Comparison of ENCODE assay signal across 7 mouse cellular contexts in the genomic region with DNA sequence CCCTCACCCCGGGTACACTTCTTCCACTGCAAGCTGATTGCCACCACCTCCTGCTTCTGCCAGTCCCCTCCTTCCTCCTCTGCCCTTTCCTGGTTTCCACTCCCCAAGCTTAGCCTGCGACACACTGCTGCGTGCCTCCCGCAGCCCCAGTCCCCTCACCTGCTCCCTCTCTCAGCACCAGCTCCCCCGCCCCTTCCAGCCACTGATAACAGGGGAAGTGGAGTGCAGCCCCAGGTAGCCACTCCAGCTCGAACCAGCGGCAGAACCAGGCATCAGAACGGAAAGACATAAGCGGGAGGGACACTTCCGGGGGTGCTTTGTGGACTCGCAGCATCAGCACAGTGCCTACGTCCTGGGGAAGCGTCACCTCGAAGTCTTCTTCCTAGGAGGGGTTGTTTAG. TPM values are rescaled to one million over a fixed set of nuclear protein-coding genes. Genes with fewer than 3 reads are reported as not detected.
DNase-seq lines count a peak whose midpoint lies in the region; ATAC-seq and TF ChIP-seq lines count a peak whose summit lies in the region.

No protein-coding gene starts in this region.

- 1% methylated on average over 14 of the region's 14 CpGs for WGBS in lung, embryonic 14.5 days
- 0% methylated on average over 14 of the region's 14 CpGs for WGBS in embryonic facial prominence, embryonic 11.5 days
- 5% methylated on average over 14 of the region's 14 CpGs for WGBS in hindbrain, embryonic 16.5 days

- no peaks in the 10 kb centered on the region for H3K4me1 ChIP-seq in lung, embryonic 14.5 days (ENCODE audit: insufficient read depth)
- H3K4me1 ChIP-seq in embryonic facial prominence, embryonic 11.5 days (ENCODE audit: control insufficient read depth, insufficient read depth, low read length) = no peaks in the 10 kb centered on the region; the same call in 1 of the 2 replicates
- H3K4me1 ChIP-seq in hindbrain, embryonic 16.5 days (ENCODE audit: control insufficient read depth, insufficient read depth, low read depth, low read length) = peaks cover 10% of the 10 kb centered on the region; the same call in 1 of the 2 replicates

- H3K27ac ChIP-seq in lung, embryonic 14.5 days (ENCODE audit: low read depth) = no peak overlapping the region
- H3K27ac ChIP-seq in embryonic facial prominence, embryonic 11.5 days (replicated peaks; ENCODE audit: low read depth, low read length) = no peak overlapping the region
- H3K27ac ChIP-seq in hindbrain, embryonic 16.5 days (ENCODE audit: low read depth, low read length) = no peak overlapping the region

- no peak for ATAC-seq in lung, embryonic 14.5 days (ENCODE audit: insufficient read depth)
- no peak for ATAC-seq in embryonic facial prominence, embryonic 11.5 days (replicated peaks; ENCODE audit: insufficient number of reproducible peaks, low FRiP score, low TSS enrichment, low read depth)
- no peak for ATAC-seq in hindbrain, embryonic 16.5 days

- H3K4me3 ChIP-seq in lung, embryonic 14.5 days (ENCODE audit: low read depth, low read length) = 0 out of 2 replicates have a peak overlapping the region, but pooled peaks have one; percentile 4
- peak overlapping the region; percentile 21 for H3K4me3 ChIP-seq in embryonic facial prominence, embryonic 11.5 days (ENCODE audit: low read depth, low read length)
- peak overlapping the region; percentile 34 for H3K4me3 ChIP-seq in hindbrain, embryonic 16.5 days (ENCODE audit: low read length)

- 0 out of 2 replicates have a peak overlapping the region, but pooled peaks have one; percentile 7 for H3K9ac ChIP-seq in lung, embryonic 14.5 days
- H3K9ac ChIP-seq in embryonic facial prominence, embryonic 11.5 days (replicated peaks; ENCODE audit: low read length) = 0 out of 2 replicates have a peak overlapping the region, but pooled peaks have one; percentile 3
- peak overlapping the region; percentile 46 for H3K9ac ChIP-seq in hindbrain, embryonic 16.5 days (ENCODE audit: low read depth, low read length)

- H3K27me3 ChIP-seq in lung, embryonic 14.5 days (ENCODE audit: insufficient read depth, low read length) = peaks cover 24% of the 10 kb centered on the region
- peaks cover 21% of the 10 kb centered on the region for H3K27me3 ChIP-seq in embryonic facial prominence, embryonic 11.5 days (ENCODE audit: control insufficient read depth, insufficient read depth, low read length)
- H3K27me3 ChIP-seq in hindbrain, embryonic 16.5 days (replicated peaks; ENCODE audit: control insufficient read depth, insufficient read depth, low read length) = peaks cover 16% of the 10 kb centered on the region

- no peak for TF ChIP-seq CTCF in lung, embryonic 14.5 days (IDR thresholded peaks at IDR 0.05; ENCODE audit: low read depth)

- H3K9me3 ChIP-seq in lung, embryonic 14.5 days (ENCODE audit: low read depth, low read length) = no peaks in the 10 kb centered on the region
- no peaks in the 10 kb centered on the region for H3K9me3 ChIP-seq in embryonic facial prominence, embryonic 11.5 days (replicated peaks; ENCODE audit: control insufficient read depth, low read length)
- H3K9me3 ChIP-seq in hindbrain, embryonic 16.5 days (ENCODE audit: control insufficient read depth, low read length) = no peaks in the 10 kb centered on the region

- no peaks in the 10 kb centered on the region for H3K36me3 ChIP-seq in lung, embryonic 14.5 days (ENCODE audit: insufficient read depth)
- no peaks in the 10 kb centered on the region for H3K36me3 ChIP-seq in embryonic facial prominence, embryonic 11.5 days (replicated peaks; ENCODE audit: control insufficient read depth, insufficient read depth, low read depth, low read length)
- H3K36me3 ChIP-seq in hindbrain, embryonic 16.5 days (ENCODE audit: control insufficient read depth, insufficient read depth, low read length) = no peaks in the 10 kb centered on the region

- peak overlapping the region; percentile 53 for H3K4me2 ChIP-seq in lung, embryonic 14.5 days
- H3K4me2 ChIP-seq in embryonic facial prominence, embryonic 11.5 days (ENCODE audit: low read depth, low read length) = peak overlapping the region; percentile 39
- H3K4me2 ChIP-seq in hindbrain, embryonic 16.5 days (ENCODE audit: low read length) = peak overlapping the region; percentile 59

- no peak for DNase-seq in lung, embryonic 14.5 days
- DNase-seq in lung, postnatal 36 days = no peak
- DNase-seq in embryonic facial prominence, embryonic 11.5 days (ENCODE audit: low spot score) = no peak
- peak; percentile 14 to 20 for DNase-seq in natural killer cell, adult 2 months (ENCODE audit: low spot score in 2 of 2)
- no peak for DNase-seq in urinary bladder, postnatal 14 days (ENCODE audit: low spot score)
- DNase-seq in kidney, postnatal 10 days = no peak

RNA-seq across cellular contexts. Expression of a gene that starts 0.4 kb away (rescaled TPM):
- polyA plus RNA-seq in lung, embryonic 14.5 days (2014; fragmentation: Nextera tagmentation; extraction: Ambion mirVana) = not detected in 2 replicates
- polyA plus RNA-seq in embryonic facial prominence, embryonic 11.5 days (2014; fragmentation: Nextera tagmentation; extraction: Ambion mirVana) = not detected in 2 replicates
- 0.73 and 0.84 TPM in 2 replicates for polyA plus RNA-seq in hindbrain, embryonic 16.5 days (2015; fragmentation: Nextera tagmentation; extraction: Ambion mirVana)

RNA-seq across cellular contexts. Expression of a gene that starts 39.6 kb away (rescaled TPM):
- polyA plus RNA-seq in lung, embryonic 14.5 days (2014; fragmentation: Nextera tagmentation; extraction: Ambion mirVana) = not detected in 2 replicates
- polyA plus RNA-seq in embryonic facial prominence, embryonic 11.5 days (2014; fragmentation: Nextera tagmentation; extraction: Ambion mirVana) = 0.06 TPM in 1 of 2 replicates, not detected in the other
- polyA plus RNA-seq in hindbrain, embryonic 16.5 days (2015; fragmentation: Nextera tagmentation; extraction: Ambion mirVana) = 0.51 and 0.69 TPM in 2 replicates

RNA-seq across cellular contexts. Expression of a gene that starts 40.4 kb away (rescaled TPM):
- not detected in 2 replicates for polyA plus RNA-seq in lung, embryonic 14.5 days (2014; fragmentation: Nextera tagmentation; extraction: Ambion mirVana)
- polyA plus RNA-seq in embryonic facial prominence, embryonic 11.5 days (2014; fragmentation: Nextera tagmentation; extraction: Ambion mirVana) = 0.20 and 0.27 TPM in 2 replicates
- polyA plus RNA-seq in hindbrain, embryonic 16.5 days (2015; fragmentation: Nextera tagmentation; extraction: Ambion mirVana) = 0.65 and 0.95 TPM in 2 replicates

Comparison
In these comparisons a context has a peak if more than half of its experiments do, and no peak if none do; other contexts are left out.
1. DNase-seq: peak in natural killer cell, adult 2 months (2 of 2); none in lung, embryonic 14.5 days (single experiment), lung, postnatal 36 days (single experiment), embryonic facial prominence, embryonic 11.5 days (single experiment), urinary bladder, postnatal 14 days (single experiment) and kidney, postnatal 10 days (single experiment).
2. Peak in every context shown above with its lines, with median percentiles within 50 percentile points of each other: H3K4me2 ChIP-seq, H3K4me3 ChIP-seq and H3K9ac ChIP-seq.